Mouse (Mus musculus): ENCODE data around the gene Dpy19l1. TPM values are rescaled to one million over a fixed set of nuclear protein-coding genes. Genes with fewer than 3 reads are reported as not detected.
A peak's percentile ranks its signal among the peaks of the same experiment; 100 is the strongest.

The Dpy19l1 gene
- polyA plus RNA-seq, 1 experiment from 2014 or later: 11.2 TPM

DNA sequence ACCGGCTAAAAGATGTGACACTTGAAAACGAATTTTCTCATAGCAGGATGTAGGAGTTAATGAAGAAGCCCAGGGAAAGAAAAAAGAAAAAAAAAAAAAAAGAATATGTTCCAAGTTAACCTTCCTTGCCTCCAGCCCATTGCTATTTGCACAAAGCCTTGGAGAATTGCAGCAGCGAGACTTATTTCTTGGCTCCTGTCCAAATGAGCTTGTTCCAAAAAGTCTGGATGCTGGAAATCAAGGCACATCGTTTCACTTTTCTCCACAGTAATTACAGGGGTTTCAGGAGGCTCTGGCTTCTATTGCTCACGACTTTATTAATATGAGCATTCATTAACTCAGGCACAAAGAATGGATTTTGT is 899 bp upstream of the Dpy19l1 start:
- H3K9me3 ChIP-seq (replicated peaks): no peaks in the 10 kb centered on the region
- 4% methylated on average over 5 of the region's 5 CpGs for WGBS
- H3K36me3 ChIP-seq: no peaks in the 10 kb centered on the region
- H3K9ac ChIP-seq (replicated peaks): peak overlapping the region; percentile 57; the same call in 1 of the 2 replicates
- peak overlapping the region; percentile 75 for H3K4me3 ChIP-seq (replicated peaks)
- H3K27ac ChIP-seq (replicated peaks): peak overlapping the region; percentile 82
- peak overlapping the region; percentile 66 for H3K4me2 ChIP-seq
- H3K4me1 ChIP-seq: peaks cover 25% of the 10 kb centered on the region
- ATAC-seq (ENCODE audit: low FRiP score): no peak
- H3K27me3 ChIP-seq (replicated peaks): no peaks in the 10 kb centered on the region

DNA sequence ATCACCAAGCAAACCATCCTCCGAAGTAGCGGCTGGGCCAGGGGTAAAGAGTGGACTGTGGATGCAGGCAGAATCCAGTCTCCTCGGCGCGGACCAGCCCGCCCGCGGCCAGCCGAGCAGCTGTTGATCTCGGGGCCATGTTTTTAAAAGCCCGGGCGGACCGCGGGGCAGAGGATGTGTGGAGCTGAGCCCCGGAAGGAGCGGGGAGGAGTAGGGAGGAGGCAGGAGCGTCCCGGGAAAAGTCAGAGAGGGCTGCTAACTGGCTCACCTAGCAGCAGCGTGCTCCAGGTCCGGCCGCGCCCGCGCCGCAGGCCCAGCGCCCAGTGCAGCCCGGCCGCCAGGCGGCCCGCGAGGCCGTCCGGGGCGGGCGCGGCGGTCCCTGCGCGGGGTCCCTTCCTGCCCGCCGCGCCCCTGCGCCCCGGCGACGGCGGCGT is 352 bp downstream of the Dpy19l1 start:
- Histone ChIP-seq H3K36me3 (no peaks in the 10 kb centered on the region), H3K4me2 (peak overlapping the region; percentile 66), H3K4me3 (replicated peaks) (peak overlapping the region; percentile 75), H3K9me3 (replicated peaks) (no peaks in the 10 kb centered on the region), H3K27ac (replicated peaks) (peak overlapping the region; percentile 82), H3K4me1 (peaks cover 25% of the 10 kb centered on the region), H3K9ac (replicated peaks) (peak overlapping the region; percentile 67), H3K27me3 (replicated peaks) (no peaks in the 10 kb centered on the region)
- peak; percentile 84 for ATAC-seq (ENCODE audit: low FRiP score)
- WGBS: 1% methylated on average over 38 of the region's 48 CpGs

DNA sequence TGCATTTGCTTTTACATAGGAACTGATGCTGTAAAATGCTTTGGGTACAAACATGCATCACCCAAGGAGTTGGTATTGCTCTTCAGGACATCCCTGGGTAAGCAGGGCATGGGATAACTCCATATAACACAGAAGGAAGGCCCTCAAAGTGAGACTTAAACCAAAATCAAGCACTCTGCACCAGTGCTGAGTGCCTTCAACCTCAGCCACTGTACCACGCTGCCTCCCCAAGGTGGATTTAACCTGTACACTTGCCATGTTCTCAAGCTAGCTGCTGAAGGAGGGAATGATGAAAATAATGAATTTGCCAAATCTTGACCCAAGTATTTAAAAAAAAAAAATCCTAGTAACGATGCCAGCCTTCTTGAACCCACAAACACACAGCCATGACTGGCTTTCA is 1.3 kb downstream of the Dpy19l1 start:
- ATAC-seq (ENCODE audit: low FRiP score): no peak
- Histone ChIP-seq H3K4me3 (replicated peaks) (peak overlapping the region; percentile 75), H3K27ac (replicated peaks) (no peak overlapping the region; the same call in 1 of the 2 replicates), H3K36me3 (no peaks in the 10 kb centered on the region), H3K9me3 (replicated peaks) (no peaks in the 10 kb centered on the region), H3K4me1 (peaks cover 25% of the 10 kb centered on the region), H3K9ac (replicated peaks) (peak overlapping the region; percentile 67), H3K4me2 (peak overlapping the region; percentile 66), H3K27me3 (replicated peaks) (no peaks in the 10 kb centered on the region)
- WGBS: 47% methylated on average over 2 of the region's 2 CpGs

DNA sequence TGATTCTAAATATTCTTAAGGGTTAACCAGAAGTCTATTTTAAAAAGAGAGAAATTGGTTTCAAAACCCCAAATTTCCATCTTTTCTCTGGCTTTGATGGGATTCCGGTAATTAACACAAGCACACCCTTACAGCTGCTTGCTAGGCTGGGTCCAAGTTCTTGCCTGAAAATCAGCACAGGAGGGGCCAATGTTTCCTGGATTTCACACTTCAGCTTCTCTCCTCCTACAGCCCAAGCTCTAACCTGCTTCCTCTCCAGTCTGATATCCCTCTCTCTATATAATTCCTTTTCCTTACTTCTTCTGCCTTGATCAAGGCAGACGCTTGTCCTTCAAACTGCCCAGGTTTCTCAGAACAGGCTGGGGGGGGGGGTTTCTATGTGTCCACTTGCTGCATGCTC is 6.7 kb downstream of the Dpy19l1 start:
- WGBS: 100% methylated on average over 2 of the region's 2 CpGs
- Histone ChIP-seq H3K4me3 (replicated peaks) (no peak overlapping the region), H3K9ac (replicated peaks) (no peak overlapping the region), H3K4me1 (peaks cover 13% of the 10 kb centered on the region), H3K4me2 (no peak overlapping the region), H3K27ac (replicated peaks) (no peak overlapping the region), H3K9me3 (replicated peaks) (no peaks in the 10 kb centered on the region), H3K27me3 (replicated peaks) (no peaks in the 10 kb centered on the region), H3K36me3 (no peaks in the 10 kb centered on the region)
- ATAC-seq (ENCODE audit: low FRiP score): no peak

DNA sequence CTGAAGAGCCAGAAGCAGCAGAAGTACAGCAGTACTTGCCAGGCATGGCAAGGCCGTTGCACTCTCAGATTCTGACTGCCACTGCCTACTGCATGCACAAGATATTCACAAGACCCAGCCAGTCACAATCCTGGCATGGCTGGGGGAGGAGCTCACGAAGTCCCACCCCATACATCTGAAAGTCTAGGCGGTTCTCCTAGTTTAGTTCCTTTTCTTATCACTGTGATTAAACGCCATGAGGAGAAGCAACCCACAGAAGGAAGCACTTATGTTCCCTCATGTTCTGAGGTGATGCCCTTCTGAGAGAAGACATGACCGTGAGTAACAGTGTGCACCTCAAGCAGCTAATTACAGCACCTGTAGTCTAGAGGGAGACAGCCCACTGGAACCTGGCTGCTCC is 12.4 kb downstream of the Dpy19l1 start:
- no peaks in the 10 kb centered on the region for H3K4me1 ChIP-seq
- H3K27ac ChIP-seq (replicated peaks): no peak overlapping the region
- no peak for ATAC-seq (ENCODE audit: low FRiP score)
- no peaks in the 10 kb centered on the region for H3K9me3 ChIP-seq (replicated peaks)
- H3K4me3 ChIP-seq (replicated peaks): no peak overlapping the region
- 92% methylated on average over 5 of the region's 5 CpGs for WGBS
- H3K4me2 ChIP-seq: no peak overlapping the region
- no peak overlapping the region for H3K9ac ChIP-seq (replicated peaks)
- H3K27me3 ChIP-seq (replicated peaks): no peaks in the 10 kb centered on the region
- no peaks in the 10 kb centered on the region for H3K36me3 ChIP-seq

DNA sequence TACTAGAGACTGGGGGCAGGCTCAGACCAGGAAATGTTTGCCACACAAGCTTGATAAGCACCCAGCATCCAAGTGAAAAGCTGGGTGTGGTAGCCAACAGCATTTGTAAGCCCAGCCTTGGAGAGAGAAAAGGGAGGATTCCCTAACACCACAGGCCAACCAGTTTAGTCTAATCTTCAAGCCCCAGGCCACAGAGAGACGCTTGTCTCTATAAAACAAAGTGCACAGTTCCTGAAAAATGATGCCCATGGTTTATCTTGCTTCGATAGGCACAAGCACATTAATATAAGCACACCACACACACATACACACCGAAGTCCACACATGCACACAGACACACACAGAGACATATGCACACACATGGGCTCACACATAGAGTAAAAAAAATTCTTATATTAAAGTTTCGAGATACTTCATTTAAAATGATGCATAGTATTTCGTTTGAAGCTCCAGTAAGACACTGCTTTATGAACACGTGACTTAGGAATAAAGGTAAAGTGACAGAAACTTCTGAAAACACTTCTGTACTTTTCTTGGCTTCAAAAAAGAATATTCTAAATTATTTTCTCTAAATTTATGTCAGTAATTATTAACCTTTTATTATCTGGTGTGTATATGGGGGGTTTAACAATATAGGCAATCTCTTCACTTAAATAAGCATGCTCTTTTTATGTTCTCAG is 14.4 kb downstream of the Dpy19l1 start:
- WGBS: 89% methylated on average over 6 of the region's 6 CpGs
- no peaks in the 10 kb centered on the region for H3K9me3 ChIP-seq (replicated peaks)
- ATAC-seq (ENCODE audit: low FRiP score): no peak
- H3K9ac ChIP-seq (replicated peaks): no peak overlapping the region
- H3K4me1 ChIP-seq: no peaks in the 10 kb centered on the region
- no peak overlapping the region for H3K4me3 ChIP-seq (replicated peaks)
- no peaks in the 10 kb centered on the region for H3K27me3 ChIP-seq (replicated peaks)
- H3K36me3 ChIP-seq: no peaks in the 10 kb centered on the region
- H3K27ac ChIP-seq (replicated peaks): no peak overlapping the region
- H3K4me2 ChIP-seq: no peak overlapping the region

DNA sequence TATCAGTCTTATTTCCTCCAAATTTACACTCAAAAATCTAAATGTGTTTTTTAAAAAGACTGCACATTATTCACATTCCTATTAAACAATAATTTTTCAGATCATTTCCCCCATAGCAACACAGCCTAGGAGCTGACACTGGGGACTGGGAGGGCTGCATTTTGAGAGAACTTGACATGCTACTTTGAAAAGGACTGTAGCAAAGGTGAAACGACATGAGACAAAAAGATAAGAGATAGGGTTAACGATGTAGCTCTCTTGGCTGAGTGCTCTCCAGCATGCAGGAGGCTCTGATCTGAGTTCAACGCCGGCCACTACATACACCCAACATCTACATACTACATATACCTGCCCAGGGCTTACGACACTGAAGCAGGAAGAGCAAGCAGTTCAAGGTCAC is 20.6 kb downstream of the Dpy19l1 start:
- WGBS: 88% methylated on average over 5 of the region's 5 CpGs
- Histone ChIP-seq H3K27ac (replicated peaks) (no peak overlapping the region), H3K27me3 (replicated peaks) (no peaks in the 10 kb centered on the region), H3K9ac (replicated peaks) (no peak overlapping the region), H3K4me2 (no peak overlapping the region), H3K4me1 (no peaks in the 10 kb centered on the region), H3K9me3 (replicated peaks) (no peaks in the 10 kb centered on the region), H3K4me3 (replicated peaks) (no peak overlapping the region), H3K36me3 (peaks cover 4% of the 10 kb centered on the region; the same call in 1 of the 2 replicates)
- no peak for ATAC-seq (ENCODE audit: low FRiP score)

DNA sequence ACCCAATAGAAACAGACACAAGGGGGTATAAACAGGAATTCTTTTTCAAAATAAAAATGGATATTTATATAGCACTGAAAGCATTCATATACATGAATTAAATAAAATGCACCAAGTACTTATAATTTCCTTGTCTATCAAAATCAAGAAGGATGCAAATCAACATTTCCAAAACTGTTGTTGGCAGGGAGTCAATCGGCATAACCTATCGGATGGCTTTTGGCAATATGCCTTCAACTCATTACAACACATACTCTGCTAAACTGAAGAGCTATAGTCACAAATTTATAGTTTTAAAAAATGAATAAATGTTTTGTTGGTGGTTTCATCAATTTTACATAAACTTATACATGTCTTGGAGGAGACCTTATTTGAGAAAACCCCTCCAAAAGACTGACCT is 25.7 kb downstream of the Dpy19l1 start:
- Histone ChIP-seq H3K9ac (replicated peaks) (no peak overlapping the region), H3K4me2 (no peak overlapping the region), H3K4me1 (no peaks in the 10 kb centered on the region), H3K36me3 (peaks cover 4% of the 10 kb centered on the region; the same call in 1 of the 2 replicates), H3K9me3 (replicated peaks) (no peaks in the 10 kb centered on the region), H3K27ac (replicated peaks) (no peak overlapping the region), H3K27me3 (replicated peaks) (no peaks in the 10 kb centered on the region), H3K4me3 (replicated peaks) (no peak overlapping the region)
- no peak for ATAC-seq (ENCODE audit: low FRiP score)
- 84% methylated on average over 2 of the region's 2 CpGs for WGBS

DNA sequence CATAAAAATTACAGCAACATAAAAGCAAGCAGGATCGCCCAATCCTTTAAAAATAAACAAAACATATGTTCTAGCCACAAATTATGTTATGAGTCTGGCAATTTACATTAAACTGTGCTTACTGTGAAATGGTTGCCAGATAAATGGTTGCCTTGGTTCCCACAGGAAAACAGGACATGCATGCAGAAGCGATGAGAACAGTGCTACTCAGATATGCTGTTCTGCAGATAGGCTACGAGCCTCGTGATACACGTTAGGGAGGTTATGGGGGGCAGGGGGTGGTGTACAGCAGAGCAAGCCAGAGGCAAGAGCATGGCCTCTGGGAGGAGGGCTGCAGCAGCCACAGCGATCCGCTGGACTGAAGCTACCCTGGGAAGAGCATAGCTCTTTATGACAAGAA is 29.1 kb downstream of the Dpy19l1 start:
- 66% methylated on average over 7 of the region's 7 CpGs for WGBS
- ATAC-seq (ENCODE audit: low FRiP score): no peak
- H3K4me2 ChIP-seq: no peak overlapping the region

DNA sequence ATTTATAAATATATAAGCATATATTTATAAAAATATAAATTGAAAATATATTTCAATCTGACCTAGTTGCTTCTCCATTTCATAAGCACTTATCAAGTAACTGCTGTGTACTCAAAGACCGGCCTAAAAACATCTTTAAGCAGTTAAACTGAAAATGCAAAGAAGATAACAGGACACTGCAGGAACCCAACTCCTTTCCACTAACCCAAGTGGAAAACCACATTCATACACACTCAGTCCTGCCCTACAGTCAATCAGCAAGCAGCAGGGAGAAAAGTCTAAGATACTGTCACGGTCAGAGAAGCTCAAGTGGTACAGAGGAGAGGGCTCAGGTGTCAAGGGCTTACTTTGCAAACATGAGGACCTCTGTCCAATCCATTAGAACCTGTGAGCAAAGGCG is 30.4 kb downstream of the Dpy19l1 start:
- no peaks in the 10 kb centered on the region for H3K27me3 ChIP-seq (replicated peaks)
- no peaks in the 10 kb centered on the region; the same call in 1 of the 2 replicates for H3K36me3 ChIP-seq
- no peak overlapping the region for H3K9ac ChIP-seq (replicated peaks)
- H3K9me3 ChIP-seq (replicated peaks): no peaks in the 10 kb centered on the region
- ATAC-seq (ENCODE audit: low FRiP score): no peak
- 89% methylated on average over 3 of the region's 3 CpGs for WGBS
- no peak overlapping the region for H3K4me2 ChIP-seq
- H3K27ac ChIP-seq (replicated peaks): no peak overlapping the region
- H3K4me1 ChIP-seq: no peaks in the 10 kb centered on the region
- H3K4me3 ChIP-seq (replicated peaks): no peak overlapping the region

More for the DNA sequence above, 29.1 kb downstream of the Dpy19l1 start:
- Histone ChIP-seq H3K4me3 (replicated peaks) (no peak overlapping the region), H3K9ac (replicated peaks) (no peak overlapping the region), H3K27me3 (replicated peaks) (no peaks in the 10 kb centered on the region), H3K36me3 (no peaks in the 10 kb centered on the region; the same call in 1 of the 2 replicates), H3K4me1 (no peaks in the 10 kb centered on the region), H3K9me3 (replicated peaks) (no peaks in the 10 kb centered on the region), H3K27ac (replicated peaks) (no peak overlapping the region)

DNA sequence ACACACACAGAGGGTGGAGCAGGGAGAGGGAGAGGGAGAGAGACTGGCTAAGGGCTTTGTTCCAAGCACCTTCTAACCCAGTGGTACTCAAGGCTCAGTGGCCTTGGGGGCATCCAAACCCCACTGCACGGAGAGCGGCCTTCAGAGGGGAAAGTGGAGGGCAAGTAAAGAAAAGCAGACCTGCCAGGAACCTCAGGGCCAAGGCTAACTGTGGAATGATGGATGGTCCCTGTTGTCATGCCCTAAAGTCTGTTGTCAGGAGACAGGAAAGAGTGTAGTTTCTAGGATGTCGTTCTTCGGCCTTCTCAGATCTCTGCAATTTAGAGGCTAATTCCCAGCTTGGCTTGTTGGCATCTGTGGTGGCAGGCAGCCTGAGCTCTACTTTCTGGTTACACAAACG is 32.8 kb downstream of the Dpy19l1 start:
- H3K27me3 ChIP-seq (replicated peaks): no peaks in the 10 kb centered on the region
- H3K27ac ChIP-seq (replicated peaks): no peak overlapping the region
- no peak for ATAC-seq (ENCODE audit: low FRiP score)
- no peaks in the 10 kb centered on the region for H3K36me3 ChIP-seq
- no peaks in the 10 kb centered on the region for H3K9me3 ChIP-seq (replicated peaks)
- no peaks in the 10 kb centered on the region for H3K4me1 ChIP-seq
- no peak overlapping the region for H3K9ac ChIP-seq (replicated peaks)
- whole genome bisulfite sequencing: 58% methylated on average over 5 of the region's 5 CpGs
- no peak overlapping the region for H3K4me2 ChIP-seq
- H3K4me3 ChIP-seq (replicated peaks): no peak overlapping the region

DNA sequence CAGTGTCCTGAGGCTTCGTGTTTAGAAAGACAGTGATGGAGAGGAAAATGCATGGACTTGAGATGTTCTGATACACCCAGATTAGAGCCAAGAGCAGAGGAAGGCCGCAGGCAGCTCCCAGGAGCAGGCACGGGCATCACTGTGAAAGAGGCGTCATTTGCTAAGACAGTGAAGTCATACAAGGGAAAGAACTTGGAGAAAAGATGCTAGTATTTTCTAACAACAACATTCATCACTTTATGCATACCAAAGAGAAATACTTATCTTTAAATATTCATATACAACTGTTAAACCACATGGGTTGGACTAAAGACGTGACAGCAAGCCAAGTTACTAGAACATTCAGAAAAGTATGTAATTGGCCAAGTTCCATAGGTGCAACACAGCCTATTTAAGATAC is 35.8 kb downstream of the Dpy19l1 start:
- H3K9ac ChIP-seq (replicated peaks): no peak overlapping the region
- H3K4me1 ChIP-seq: no peaks in the 10 kb centered on the region
- 95% methylated on average over 5 of the region's 5 CpGs for WGBS
- ATAC-seq (ENCODE audit: low FRiP score): no peak
- no peak overlapping the region for H3K4me3 ChIP-seq (replicated peaks)
- no peak overlapping the region for H3K27ac ChIP-seq (replicated peaks)
- no peaks in the 10 kb centered on the region for H3K36me3 ChIP-seq
- no peaks in the 10 kb centered on the region for H3K9me3 ChIP-seq (replicated peaks)
- H3K27me3 ChIP-seq (replicated peaks): no peaks in the 10 kb centered on the region
- H3K4me2 ChIP-seq: no peak overlapping the region

Measured in neural tube, embryonic 15.5 days (tissue).